Mouse (Mus musculus): Measurements from ENCODE around the gene Tm4sf19. TPM values are rescaled to one million over a fixed set of nuclear protein-coding genes. Genes with fewer than 3 reads are reported as not detected.

Tm4sf19 gene
- polyA plus RNA-seq, 1 experiment, result not detected

DNA sequence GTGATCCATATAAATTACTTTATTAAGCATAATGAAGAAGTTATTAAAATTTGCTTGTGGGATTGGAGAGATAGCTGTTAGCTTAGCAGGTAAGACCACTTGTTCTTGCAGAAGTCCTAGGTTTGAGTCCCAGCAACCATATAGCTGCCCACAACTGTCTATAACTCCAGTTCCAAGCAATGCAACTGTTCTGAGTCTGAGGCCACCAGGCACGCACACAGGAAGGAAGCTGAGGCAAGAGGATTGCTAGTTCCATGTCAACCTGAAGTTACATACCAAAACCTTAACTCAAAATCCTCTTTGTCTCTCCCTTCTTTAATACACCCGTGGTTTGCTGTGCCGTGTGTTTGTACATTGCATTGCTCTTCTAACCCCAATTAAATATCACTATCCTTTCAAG is 9.4 kb upstream of the Tm4sf19 start:
- Histone ChIP-seq H3K4me1 (ENCODE audit: control insufficient read depth, insufficient read depth, low read length) (no peaks in the 10 kb centered on the region), H3K4me3 (ENCODE audit: insufficient read depth, low read length) (no peak overlapping the region), H3K27ac (ENCODE audit: insufficient read depth, low read length) (no peak overlapping the region)
- no peak for TF ChIP-seq CTCF (IDR thresholded peaks at IDR 0.05; ENCODE audit: extremely low read depth, insufficient read depth, low read length)
- no peak for TF ChIP-seq POLR2A (IDR thresholded peaks at IDR 0.05; ENCODE audit: extremely low read depth, insufficient read depth, low read length)

DNA sequence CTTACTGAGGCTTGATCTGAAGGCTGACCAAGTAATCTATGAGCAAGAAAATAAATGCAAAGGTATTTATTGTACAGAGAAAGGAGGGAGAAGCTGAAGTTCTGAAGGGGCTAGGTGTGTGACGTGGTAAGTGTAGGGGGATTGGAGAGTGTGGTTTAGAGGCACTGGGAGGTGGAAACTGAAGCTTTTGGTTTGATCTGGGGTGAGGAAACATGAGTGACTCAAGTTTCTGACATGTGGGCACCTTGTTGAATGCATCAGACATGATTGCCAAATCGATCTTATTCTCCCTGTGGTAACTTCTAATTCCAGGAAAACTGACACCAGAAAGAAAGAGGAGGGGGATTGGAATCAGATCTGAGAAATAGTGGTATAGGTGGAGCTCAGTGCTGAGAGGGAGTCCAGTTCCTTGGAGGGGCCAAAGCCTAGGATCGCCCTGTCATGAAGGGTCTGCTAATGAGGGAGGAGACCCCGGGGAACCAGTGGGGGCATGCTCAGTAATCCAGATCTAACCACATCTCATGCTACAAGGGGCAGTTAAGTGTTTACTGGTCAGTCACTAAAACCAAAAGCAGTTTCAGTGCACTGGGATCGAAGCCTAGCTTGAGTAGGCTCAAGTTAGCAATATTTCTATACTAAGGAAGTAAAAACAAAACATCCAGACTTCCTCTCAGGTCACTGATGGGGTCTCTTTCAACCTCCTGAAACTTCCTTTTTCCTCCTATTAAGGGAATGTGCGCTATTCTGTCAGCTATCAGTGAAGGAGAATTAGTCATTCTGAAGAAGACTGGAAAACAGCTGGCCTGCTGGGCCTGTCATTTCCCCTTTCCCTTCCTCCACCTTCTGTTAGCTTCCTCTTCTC is 4.4 kb upstream of the Tm4sf19 start:
- peaks cover 1% of the 10 kb centered on the region; the same call in 1 of the 2 replicates for H3K4me1 ChIP-seq (ENCODE audit: control insufficient read depth, insufficient read depth, low read length)
- no peak overlapping the region for H3K4me3 ChIP-seq (ENCODE audit: insufficient read depth, low read length)
- no peak overlapping the region for H3K27ac ChIP-seq (ENCODE audit: insufficient read depth, low read length)
- TF ChIP-seq POLR2A (IDR thresholded peaks at IDR 0.05; ENCODE audit: extremely low read depth, insufficient read depth, low read length) (no peak), CTCF (IDR thresholded peaks at IDR 0.05; ENCODE audit: extremely low read depth, insufficient read depth, low read length) (no peak)

DNA sequence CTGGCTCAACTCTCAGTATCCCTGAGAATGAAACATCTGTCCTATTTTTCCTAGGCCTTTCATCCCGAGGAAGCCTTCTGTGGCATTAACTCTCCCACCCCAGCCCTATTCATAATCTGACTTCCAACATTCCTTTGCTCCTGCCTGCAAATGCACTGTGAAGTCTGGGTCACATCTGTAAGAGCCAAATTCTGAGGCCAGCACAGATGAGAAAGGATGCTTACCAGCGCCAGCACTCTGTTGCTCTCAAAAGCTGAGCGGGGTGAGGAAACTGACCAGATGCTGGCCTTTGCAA is 3.8 kb upstream of the Tm4sf19 start:
- TF ChIP-seq CTCF (IDR thresholded peaks at IDR 0.05; ENCODE audit: extremely low read depth, insufficient read depth, low read length) (no peak), POLR2A (IDR thresholded peaks at IDR 0.05; ENCODE audit: extremely low read depth, insufficient read depth, low read length) (no peak)
- Histone ChIP-seq H3K27ac (ENCODE audit: insufficient read depth, low read length) (no peak overlapping the region), H3K4me1 (ENCODE audit: control insufficient read depth, insufficient read depth, low read length) (peaks cover 1% of the 10 kb centered on the region; the same call in 1 of the 2 replicates), H3K4me3 (ENCODE audit: insufficient read depth, low read length) (no peak overlapping the region)

DNA sequence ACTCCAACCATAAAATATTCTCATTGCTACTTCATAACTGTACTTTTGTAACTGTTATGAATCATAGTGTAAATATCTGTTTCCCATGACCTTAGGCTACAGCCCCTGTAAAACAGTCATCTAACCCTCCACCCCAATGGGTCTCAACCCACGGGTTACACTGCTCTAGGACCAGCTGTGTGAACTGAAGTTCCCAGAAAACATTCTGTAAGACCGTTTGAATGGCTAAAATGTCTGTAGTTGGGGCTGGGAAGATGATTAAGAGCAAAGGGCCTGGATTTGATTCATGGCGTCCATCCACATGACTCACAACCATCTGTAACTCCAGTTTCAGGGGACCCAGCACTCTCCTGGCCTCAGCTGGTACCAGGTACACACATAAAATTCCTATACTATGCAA is 2.1 kb upstream of the Tm4sf19 start:
- H3K4me3 ChIP-seq (ENCODE audit: insufficient read depth, low read length), result no peak overlapping the region
- no peak for TF ChIP-seq CTCF (IDR thresholded peaks at IDR 0.05; ENCODE audit: extremely low read depth, insufficient read depth, low read length)
- TF ChIP-seq POLR2A (IDR thresholded peaks at IDR 0.05; ENCODE audit: extremely low read depth, insufficient read depth, low read length), result no peak

DNA sequence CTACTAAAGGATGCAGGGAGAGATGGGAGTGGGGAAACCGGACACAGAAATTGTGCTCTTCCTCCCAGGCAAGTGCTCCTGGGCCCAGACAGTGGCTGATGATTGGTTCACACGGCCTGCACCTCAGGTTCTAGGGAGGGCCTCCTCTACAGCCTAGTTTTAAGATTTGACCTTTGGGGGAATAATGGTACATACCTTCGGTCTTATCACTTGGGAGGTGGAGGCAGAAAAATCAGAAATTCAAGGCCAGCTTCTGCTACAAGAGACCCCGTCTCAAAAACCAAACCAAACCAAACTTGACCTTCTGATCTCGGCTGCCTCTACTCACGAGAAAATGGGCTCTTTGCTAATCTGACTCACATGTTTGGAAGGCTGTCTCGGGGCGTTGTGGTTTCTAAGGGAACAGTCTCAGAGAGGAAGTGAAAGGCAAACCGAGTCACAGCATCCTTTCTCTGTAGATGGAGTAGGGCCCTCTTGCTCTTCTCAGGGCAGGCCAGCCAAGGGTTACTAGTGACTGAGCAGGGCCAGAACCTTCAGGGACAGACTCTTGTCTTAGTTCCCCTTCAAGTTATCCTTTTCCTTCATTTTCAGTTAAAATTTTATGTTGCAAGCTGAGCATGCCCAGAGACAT is 1.1 kb downstream of the Tm4sf19 start:
- H3K27ac ChIP-seq (ENCODE audit: insufficient read depth, low read length), result no peak overlapping the region
- H3K4me1 ChIP-seq (ENCODE audit: control insufficient read depth, insufficient read depth, low read length), result peaks cover 1% of the 10 kb centered on the region; the same call in 1 of the 2 replicates
- H3K4me3 ChIP-seq (ENCODE audit: insufficient read depth, low read length), result no peak overlapping the region
- no peak for TF ChIP-seq CTCF (IDR thresholded peaks at IDR 0.05; ENCODE audit: extremely low read depth, insufficient read depth, low read length)
- TF ChIP-seq POLR2A (IDR thresholded peaks at IDR 0.05; ENCODE audit: extremely low read depth, insufficient read depth, low read length), result no peak

More for the DNA sequence above, 2.1 kb upstream of the Tm4sf19 start:
- Histone ChIP-seq H3K27ac (ENCODE audit: insufficient read depth, low read length) (no peak overlapping the region), H3K4me1 (ENCODE audit: control insufficient read depth, insufficient read depth, low read length) (peaks cover 1% of the 10 kb centered on the region; the same call in 1 of the 2 replicates)

DNA sequence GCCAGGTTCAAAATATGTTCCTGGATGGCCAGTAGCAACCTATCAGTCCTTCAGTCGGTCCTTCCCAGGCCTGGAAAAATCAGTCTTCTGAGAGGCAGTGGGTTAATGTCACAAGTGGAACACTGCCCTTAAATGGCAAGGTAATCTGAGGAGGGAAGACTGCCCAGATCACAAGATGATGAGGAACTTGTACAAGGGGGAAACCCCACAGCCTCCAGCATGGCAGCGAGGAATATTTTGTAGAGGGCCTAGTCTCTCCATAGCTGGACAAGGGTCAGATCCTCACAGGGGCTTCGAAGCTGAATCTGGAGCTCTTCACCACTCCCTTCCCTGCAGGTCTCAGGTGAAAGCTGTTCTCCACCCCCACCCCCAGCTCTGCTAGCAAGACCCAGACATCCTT is 2.5 kb downstream of the Tm4sf19 start:
- TF ChIP-seq CTCF (IDR thresholded peaks at IDR 0.05; ENCODE audit: extremely low read depth, insufficient read depth, low read length), result no peak
- no peak for TF ChIP-seq POLR2A (IDR thresholded peaks at IDR 0.05; ENCODE audit: extremely low read depth, insufficient read depth, low read length)
- peaks cover 1% of the 10 kb centered on the region; the same call in 1 of the 2 replicates for H3K4me1 ChIP-seq (ENCODE audit: control insufficient read depth, insufficient read depth, low read length)

DNA sequence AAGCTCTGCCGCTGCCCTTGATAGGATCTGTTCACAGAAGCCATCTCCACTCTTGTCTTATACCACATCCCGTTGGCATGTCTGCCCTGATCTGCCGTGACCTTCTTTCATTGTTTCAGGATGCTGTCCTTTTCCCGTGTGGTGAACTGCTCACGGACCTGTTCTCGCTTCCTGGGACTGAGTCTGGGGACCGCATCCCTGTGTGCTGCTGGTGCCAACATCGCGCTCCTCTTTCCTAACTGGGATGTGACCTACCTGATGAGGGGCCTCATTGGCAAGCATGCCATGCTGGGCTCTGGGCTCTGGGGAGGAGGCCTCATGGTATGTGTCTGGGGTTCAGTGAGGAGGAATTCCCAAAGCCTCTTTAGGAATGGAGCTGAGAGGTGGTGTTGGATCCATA is 5.4 kb downstream of the Tm4sf19 start:
- H3K4me3 ChIP-seq (ENCODE audit: insufficient read depth, low read length), result no peak overlapping the region
- no peak for TF ChIP-seq POLR2A (IDR thresholded peaks at IDR 0.05; ENCODE audit: extremely low read depth, insufficient read depth, low read length)
- H3K4me1 ChIP-seq (ENCODE audit: control insufficient read depth, insufficient read depth, low read length), result no peaks in the 10 kb centered on the region
- no peak overlapping the region for H3K27ac ChIP-seq (ENCODE audit: insufficient read depth, low read length)

More for the DNA sequence above, 2.5 kb downstream of the Tm4sf19 start:
- no peak overlapping the region for H3K4me3 ChIP-seq (ENCODE audit: insufficient read depth, low read length)
- H3K27ac ChIP-seq (ENCODE audit: insufficient read depth, low read length), result no peak overlapping the region

DNA sequence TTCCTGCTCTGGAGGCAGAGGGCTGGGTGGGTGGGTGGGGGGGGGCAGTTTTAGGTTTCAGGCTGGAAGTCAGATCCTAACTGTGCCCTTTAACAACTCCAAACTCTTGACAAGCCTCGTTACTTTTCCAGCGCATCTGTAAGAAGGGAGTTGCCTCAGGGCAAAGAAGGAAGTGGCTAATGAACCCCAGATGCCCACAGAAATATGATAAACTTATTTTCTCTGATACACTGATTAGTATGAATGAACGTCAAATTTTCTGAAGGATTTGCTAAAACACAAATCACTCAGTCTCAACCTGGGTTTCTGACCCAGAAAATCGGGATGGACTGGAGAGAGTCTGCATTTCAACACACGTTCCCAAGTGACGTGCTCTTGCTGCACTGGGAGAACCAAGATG is 6.4 kb downstream of the Tm4sf19 start:
- H3K4me3 ChIP-seq (ENCODE audit: insufficient read depth, low read length), result no peak overlapping the region
- TF ChIP-seq POLR2A (IDR thresholded peaks at IDR 0.05; ENCODE audit: extremely low read depth, insufficient read depth, low read length) (no peak), CTCF (IDR thresholded peaks at IDR 0.05; ENCODE audit: extremely low read depth, insufficient read depth, low read length) (no peak)
- no peaks in the 10 kb centered on the region for H3K4me1 ChIP-seq (ENCODE audit: control insufficient read depth, insufficient read depth, low read length)
- H3K27ac ChIP-seq (ENCODE audit: insufficient read depth, low read length), result no peak overlapping the region

DNA sequence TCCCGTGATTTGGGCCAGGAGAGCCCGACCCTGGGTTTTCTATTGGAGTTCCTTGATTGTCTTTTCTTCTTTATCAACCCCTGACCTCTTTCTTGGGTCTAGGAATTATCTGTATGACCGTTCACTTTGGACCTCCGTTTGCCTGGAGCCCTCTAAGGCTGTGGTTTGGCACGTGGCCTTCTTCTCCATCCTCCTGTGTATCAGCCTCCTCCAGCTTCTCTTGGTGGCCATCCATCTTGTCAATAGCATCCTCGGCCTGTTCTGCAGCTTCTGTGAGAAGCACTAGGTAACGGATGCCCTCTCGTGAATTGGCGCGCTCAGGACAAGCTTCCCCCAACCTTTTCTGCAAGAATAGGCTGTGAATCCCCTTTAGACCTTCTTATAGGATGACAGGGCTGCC is 7.4 kb downstream of the Tm4sf19 start:
- Histone ChIP-seq H3K4me1 (ENCODE audit: control insufficient read depth, insufficient read depth, low read length) (no peaks in the 10 kb centered on the region), H3K4me3 (ENCODE audit: insufficient read depth, low read length) (no peak overlapping the region), H3K27ac (ENCODE audit: insufficient read depth, low read length) (no peak overlapping the region)
- TF ChIP-seq POLR2A (IDR thresholded peaks at IDR 0.05; ENCODE audit: extremely low read depth, insufficient read depth, low read length) (no peak), CTCF (IDR thresholded peaks at IDR 0.05; ENCODE audit: extremely low read depth, insufficient read depth, low read length) (no peak)

DNA sequence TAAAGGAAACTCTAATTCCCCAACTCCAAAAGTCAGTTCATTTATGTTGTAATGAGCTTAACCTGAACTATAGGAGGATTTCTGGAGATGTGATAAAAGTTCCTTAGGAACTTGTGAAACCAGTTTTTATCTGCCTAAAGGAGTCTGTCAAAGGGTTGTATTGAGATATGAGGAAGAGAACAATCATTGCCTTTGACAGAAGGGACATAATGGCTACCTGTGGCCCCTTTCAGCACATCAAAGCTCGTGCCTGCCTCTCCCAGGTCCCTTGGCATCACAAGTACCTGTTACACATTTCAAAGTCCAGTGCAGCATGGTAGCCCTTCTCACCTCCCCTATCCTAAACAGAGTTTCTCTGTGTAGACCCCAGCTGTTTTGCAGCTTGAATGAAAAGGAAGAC is 17.2 kb downstream of the Tm4sf19 start:
- Histone ChIP-seq H3K27ac (ENCODE audit: insufficient read depth, low read length) (no peak overlapping the region), H3K4me1 (ENCODE audit: control insufficient read depth, insufficient read depth, low read length) (peaks cover 2% of the 10 kb centered on the region; the same call in 1 of the 2 replicates), H3K4me3 (ENCODE audit: insufficient read depth, low read length) (no peak overlapping the region)
- TF ChIP-seq CTCF (IDR thresholded peaks at IDR 0.05; ENCODE audit: extremely low read depth, insufficient read depth, low read length), result no peak
- no peak for TF ChIP-seq POLR2A (IDR thresholded peaks at IDR 0.05; ENCODE audit: extremely low read depth, insufficient read depth, low read length)

All from cortical plate, adult 2 months (tissue).